Mouse (Mus musculus) lung, postnatal 10 days (tissue): ENCODE measurements around the gene B3gntl1.

Experiments used
- DNase-seq: peaks from one replicate; pipeline ENCODE4 v3.0.0; 2021

Gene B3gntl1

DNA sequence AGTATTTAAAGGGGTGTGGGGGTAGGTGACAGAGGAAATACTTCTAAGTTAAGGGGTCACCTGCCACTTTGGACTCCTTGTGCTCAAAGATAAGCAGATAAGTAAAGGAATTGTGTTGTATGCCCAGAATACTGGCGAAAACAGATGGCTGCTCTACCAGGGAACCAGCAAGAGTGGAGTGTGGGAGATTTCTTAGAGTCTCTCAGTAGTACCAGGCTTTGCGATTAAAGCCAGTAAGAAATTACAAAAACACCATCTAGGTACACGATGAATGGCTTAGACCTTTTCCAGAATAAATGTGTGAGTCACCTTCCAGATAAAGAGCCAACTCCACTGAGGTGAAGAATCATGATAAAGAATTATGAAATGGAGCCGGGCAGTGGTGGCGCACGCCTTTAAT is 27.6 kb downstream of the B3gntl1 start:
- DNase-seq, result no peak

DNA sequence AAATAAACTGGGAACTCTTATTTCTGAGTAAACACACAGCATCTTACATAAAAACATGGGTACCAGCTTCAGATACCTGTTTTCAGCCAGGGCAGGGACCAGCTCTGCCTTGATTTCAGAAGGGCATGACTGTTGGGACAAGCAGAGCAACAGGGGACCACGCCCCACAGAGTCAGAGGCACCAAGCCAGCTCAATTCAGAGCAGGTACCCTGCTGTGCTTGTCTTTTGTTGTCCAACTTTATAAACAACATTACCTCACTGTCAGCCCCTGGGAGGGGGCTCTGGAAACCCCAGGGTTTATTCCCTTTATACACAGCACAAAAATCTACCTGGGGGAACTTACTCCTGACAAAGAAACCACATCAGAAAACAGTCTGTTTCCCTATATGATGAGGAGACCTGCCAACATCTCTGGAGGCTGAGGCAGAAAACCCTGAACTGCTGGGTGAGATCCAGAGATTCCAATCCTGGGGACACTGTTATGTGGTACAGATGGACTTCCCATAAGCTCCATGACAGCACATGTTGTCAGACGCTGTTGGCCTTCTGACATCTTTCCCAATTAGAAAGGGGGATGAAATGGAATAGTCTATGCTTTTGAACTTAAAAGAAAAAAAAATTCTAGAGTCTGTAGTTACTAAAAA is 31.3 kb downstream of the B3gntl1 start:
- DNase-seq, result no peak

DNA sequence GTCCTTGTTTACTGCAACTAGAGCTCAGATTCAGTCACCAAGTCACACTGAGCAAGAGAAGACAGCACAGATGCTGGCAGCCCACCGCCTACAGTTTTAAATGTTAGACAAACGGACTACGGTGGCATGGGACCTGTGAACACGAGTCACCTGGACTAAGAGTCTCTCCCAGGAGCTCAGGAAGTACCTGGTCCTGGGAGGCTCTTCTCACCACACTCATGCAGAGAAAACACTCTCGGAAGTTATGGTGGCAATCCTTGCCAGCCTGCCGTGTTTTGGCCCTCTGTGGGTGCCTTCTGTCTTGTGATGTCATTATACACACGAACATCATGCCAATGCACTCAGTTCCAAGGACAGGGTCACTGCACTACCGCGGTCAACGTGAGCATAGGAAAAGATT is 36.3 kb downstream of the B3gntl1 start:
- DNase-seq, result no peak

DNA sequence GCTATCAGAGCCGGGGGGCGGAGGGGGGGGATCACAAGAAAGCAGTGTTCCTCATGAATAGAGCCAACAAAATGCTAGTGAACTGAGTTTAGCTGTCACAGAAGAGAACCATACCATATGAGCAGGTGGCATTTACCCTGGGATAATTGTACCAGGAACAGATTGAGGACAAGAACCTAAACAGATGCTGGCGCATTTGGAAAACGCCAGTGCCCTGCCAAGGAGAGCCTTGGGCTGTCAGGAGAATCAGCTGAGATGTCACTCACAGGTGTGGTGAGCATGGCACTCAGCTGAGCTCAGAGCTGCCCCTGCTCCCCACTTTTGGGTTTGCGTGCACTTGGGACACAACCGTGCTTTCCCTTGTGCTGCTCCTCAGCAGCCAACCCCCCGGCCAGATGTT is 41.5 kb downstream of the B3gntl1 start:
- no peak for DNase-seq

DNA sequence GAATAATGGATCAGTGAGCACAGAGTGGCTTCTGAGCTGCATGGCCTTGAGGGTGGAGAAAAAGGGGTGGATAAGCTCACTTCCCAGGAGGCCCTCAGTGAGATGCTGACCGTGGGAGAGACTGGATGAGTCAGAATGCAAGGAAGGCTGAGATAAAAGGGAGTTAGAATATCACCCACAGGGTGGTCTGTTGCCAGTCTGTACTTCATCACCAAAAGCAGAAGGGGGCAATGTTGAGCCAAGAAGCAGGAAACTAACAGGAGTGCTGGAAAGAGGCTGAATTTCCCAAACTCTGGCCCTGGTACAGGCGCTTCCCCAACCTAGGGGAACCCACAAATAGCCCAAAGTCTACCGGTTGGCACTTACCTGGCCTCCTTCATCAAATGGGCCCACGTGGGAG is 42.5 kb downstream of the B3gntl1 start:
- peak; percentile 36 for DNase-seq

DNA sequence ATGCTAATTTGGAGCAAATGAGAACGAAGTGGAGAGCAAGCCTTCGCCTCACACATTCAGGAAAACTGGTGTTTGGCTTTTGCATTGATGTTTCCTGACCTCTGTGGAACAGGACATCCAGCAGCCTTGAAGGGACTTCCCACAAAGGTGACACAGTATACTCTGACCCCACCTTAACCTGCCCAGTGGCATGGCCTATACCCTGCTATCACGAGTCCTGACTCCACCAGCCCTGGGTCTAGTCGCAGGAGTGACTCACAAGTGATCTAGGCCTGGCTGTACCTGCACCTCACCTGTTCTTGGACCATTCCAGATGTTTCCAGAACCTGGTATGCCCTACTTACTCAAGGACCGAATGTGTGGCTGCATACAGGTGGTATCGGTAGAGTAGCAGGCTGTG is 43.4 kb downstream of the B3gntl1 start:
- DNase-seq, result no peak

DNA sequence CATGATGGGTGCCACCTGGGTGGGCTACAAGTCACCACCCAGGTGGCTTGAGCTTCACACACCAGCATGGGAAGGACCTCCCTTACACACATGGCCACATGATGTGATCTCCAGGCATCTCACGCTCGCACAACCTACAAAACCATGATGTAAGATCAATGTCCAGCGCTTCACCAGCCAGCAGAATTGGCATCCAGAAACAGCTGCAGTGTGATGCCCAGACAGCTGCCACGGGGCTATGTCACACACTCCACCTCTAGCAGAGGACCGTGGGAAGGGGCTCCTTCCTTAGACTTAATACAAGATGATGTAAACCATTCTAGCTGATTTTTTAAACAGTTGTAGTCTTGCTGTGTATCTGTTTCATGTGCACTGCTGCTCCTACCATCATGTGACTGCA is 45.4 kb downstream of the B3gntl1 start:
- no peak for DNase-seq

DNA sequence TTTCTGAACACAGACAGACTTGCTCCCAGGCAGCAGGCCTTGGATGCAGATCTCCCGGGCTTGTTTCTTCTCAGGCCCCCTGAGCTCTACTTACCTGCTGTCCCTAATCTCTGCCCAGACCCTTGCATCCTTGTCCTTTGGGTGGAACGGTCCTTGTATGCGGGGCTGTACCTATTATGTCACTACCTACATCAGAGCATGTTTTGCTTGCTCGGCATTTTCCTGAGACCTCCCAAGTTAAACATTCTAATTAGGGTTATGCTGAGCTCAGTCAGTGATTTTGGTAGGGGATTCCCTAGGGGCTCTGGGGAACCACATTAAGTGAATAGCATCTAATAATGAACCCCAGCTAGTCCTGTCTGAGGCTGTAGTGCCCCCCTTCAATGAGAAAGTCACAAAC is 47.9 kb downstream of the B3gntl1 start:
- no peak for DNase-seq

DNA sequence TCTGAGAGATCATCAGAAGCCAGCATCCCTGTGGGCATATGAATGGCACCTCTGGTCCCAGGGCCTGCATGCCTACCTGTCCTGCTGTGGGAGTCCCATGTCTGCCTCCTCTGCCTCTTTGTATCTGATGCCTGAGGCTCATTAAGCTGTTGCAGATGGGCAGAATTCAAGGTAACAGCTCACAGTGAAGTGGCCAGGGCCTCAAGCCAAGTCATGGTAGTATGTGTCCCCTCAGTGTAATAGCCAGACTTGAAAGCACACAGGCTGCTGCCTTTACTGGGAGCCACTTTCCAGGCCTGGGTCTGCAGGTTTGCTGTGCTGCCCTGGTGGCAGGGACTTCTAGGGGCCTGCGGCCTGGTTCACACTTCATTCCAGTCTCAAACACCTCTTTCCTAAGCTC is 55.6 kb downstream of the B3gntl1 start:
- no peak for DNase-seq

DNA sequence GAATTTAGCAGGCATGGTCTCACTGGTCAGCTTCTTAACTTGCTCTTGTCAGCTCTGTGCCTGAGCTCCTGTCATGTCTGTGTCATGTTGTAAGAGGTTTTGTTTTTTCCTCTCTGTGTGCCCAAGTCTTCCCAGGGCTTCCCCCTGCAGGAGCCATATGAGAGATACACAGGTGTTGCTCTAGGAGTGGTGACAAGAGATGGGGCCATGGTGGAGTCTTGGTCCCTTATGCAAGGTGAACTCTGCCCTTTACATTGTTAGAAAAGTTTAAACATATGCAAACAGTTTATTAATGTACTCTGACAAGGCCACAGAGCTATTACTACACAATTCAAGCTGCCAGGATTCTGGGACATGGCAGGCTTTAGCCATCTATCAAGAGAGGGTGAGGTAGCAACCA is 56.5 kb downstream of the B3gntl1 start:
- no peak for DNase-seq

DNA sequence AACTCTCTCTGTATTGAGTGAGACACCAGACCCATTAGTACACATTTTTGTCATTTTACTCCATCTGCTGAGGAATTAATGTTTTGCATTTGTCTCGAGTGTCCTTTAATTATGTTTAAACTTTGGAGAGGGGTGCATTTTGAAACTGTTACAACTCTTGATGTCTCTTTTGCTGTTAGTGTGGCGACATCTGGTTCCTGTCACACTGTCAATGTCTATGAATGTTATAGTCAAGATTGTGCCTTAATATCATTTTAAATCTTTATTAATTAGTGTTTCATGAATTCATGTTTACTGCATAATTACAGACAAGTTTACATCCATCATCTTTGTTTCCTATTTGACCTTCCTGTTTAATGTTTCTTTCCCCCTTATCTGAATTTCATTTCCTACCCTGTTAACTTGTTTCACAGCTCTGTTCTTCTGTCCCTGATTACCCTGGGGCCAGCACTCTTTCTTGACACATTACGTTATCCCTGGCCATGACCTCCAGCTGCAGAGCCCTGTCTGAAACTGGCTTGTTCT is 56.9 kb downstream of the B3gntl1 start:
- DNase-seq, result no peak

DNA sequence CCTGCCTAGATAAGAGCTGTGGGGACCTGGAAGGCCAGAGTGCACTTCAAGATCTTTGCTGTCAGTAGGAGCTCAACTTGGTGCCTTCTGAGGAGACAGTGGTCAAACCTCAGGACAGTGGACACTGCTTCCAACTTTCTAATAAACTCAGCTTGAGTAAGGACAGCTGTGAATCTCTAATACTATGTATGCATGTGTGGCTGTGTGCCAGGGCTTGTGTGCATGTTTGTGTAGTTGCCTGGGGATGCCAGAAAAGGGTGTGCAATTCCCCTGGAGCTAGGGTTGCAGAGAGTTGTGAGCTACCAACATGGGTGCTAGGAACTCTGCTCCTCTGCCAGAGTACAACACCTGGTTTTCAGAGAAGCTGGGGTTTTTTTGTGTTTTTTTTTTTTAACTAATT is 62.0 kb downstream of the B3gntl1 start:
- no peak for DNase-seq

DNA sequence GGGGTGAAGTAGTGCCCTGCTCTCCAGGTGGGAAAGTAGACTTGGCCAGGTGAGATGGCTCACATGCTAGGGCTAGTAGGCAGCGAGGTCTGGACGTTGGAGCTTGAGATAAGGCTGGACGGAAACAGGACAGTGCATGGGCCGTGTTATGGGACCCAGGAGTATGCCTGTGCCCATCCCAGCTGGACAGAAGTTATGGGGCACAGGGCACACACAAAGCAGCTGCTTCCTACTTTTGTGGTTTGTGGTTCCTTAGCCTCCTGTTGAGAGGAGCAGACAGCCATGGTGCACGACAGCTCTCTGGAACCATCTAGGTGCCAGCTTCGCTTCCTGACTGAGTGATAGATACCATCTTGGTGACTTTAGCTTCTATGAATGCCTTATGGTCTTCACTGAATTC is 67.3 kb downstream of the B3gntl1 start:
- DNase-seq, result no peak

DNA sequence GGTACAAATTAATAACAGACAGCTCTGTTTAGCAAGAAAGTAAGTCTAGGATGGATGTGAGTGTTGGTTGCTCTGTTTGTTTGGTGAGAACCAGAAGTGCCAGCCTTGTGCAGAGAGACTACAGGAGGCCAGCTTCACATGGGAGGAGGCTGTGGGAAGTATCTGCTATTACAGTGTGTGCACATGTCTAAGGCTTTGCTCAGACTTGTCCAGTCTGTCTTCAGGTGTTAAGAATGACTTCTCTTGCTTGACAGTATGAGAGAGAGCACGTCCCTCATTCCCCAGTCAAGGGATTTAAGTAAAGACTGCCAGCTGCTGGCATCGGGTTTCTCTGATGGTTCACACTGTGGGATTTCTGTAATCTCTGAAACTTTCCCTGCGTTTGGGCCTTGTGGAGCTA is 71.5 kb downstream of the B3gntl1 start:
- DNase-seq, result no peak

DNA sequence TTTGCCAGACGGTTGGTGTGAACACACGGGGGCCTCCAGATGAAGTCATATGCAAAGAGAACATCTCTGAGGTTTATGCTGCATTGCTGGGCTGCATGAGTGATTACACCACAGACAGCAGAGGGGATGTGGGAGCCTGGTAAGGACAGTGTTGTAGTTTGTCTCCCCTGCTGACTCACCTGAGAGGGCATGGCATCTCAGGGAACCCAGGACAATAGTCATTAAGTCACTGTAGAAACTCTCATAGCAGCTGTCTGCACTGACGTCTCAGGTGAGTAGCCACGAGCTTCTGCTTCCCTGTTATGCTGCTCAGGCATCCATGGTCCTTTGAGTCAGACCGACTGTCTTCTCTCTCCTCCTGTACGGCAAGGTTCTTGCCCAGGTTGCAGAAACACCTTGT is 75.7 kb downstream of the B3gntl1 start:
- no peak for DNase-seq

DNA sequence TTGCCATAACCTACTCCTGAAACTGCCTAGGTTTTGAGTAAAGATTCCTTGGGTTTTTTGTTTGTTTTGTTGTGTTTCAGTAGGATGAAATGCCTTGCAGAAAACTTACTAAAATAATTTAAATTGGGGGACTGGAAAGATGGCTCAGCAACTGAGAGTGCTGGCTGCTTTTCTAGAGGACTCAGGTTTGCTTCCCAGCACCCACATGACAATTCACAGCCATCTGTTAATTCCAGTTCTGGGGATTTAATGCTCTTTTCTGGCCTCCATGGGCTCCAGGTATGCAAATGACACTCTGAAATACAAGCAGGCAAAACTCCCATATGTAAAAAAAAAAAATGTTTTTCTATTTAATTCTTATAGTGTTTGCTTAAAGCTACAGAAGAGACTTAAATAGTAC is 91.1 kb downstream of the B3gntl1 start:
- no peak for DNase-seq
